Mouse (Mus musculus) embryonic facial prominence, embryonic 15.5 days (tissue): ENCODE results near the gene Orc6. TPM values are rescaled to one million over a fixed set of nuclear protein-coding genes. Genes with fewer than 3 reads are reported as not detected.

Experiments used
- ATAC-seq: fragments of 200-750 bp; cut with Nextera tagmentation; 2 replicates; pipeline ENCODE4 v1.8.0; 2017; ENCODE audit warnings: low read depth, moderate TSS enrichment; ENCODE audit not compliant: insufficient number of reproducible peaks, low FRiP score, low TSS enrichment
- H3K27ac ChIP-seq: fragments of 300-500 bp; sonication (generic); replicated peaks from 2 replicates; pipeline ENCODE4 v1.5.1; 2015; ENCODE audit warnings: mild to moderate bottlenecking, inconsistent platforms
- H3K27me3 ChIP-seq: fragments of 300-500 bp; sonication (generic); 2 replicates; pipeline ENCODE4 v1.6.1; 2015; ENCODE audit warnings: inconsistent platforms
- H3K36me3 ChIP-seq: fragments of 300-500 bp; sonication (generic); 2 replicates; pipeline ENCODE4 v1.6.1; 2015; ENCODE audit warnings: mild to moderate bottlenecking, inconsistent platforms
- H3K4me1 ChIP-seq: fragments of 300-500 bp; sonication (generic); 2 replicates; pipeline ENCODE4 v1.6.1; 2015; ENCODE audit warnings: inconsistent platforms
- H3K4me2 ChIP-seq: fragments of 300-500 bp; sonication (generic); replicated peaks from 2 replicates; pipeline ENCODE4 v1.6.1; 2015; ENCODE audit warnings: mild to moderate bottlenecking, inconsistent platforms
- H3K4me3 ChIP-seq: fragments of 300-500 bp; sonication (generic); replicated peaks from 2 replicates; pipeline ENCODE4 v1.5.1; 2015; ENCODE audit warnings: mild to moderate bottlenecking, inconsistent platforms
- H3K9ac ChIP-seq: fragments of 300-500 bp; sonication (generic); 2 replicates; pipeline ENCODE4 v1.6.1; 2015; ENCODE audit warnings: inconsistent platforms
- H3K9me3 ChIP-seq: fragments of 300-500 bp; sonication (generic); replicated peaks from 2 replicates; pipeline ENCODE4 v1.6.1; 2016; ENCODE audit warnings: inconsistent platforms
- WGBS: fragments of 180-500 bp; shearing (Covaris S2); methylation state at CpG from one replicate; pipeline ENCODE4 v1.1.7; 2015; 5-methylcytosine and 5-hydroxymethylcytosine counted together
- polyA plus RNA-seq: library from polyadenylated mRNA; unstranded; fragments of >200 nt; fragmentation: Nextera tagmentation; extraction: Ambion mirVana; gene quantifications from 2 replicates; pipeline ENCODE4 v1.2.1, GENCODE M21; 2015

Gene Orc6
- 85.7 and 89.4 TPM in 2 replicates for polyA plus RNA-seq

DNA sequence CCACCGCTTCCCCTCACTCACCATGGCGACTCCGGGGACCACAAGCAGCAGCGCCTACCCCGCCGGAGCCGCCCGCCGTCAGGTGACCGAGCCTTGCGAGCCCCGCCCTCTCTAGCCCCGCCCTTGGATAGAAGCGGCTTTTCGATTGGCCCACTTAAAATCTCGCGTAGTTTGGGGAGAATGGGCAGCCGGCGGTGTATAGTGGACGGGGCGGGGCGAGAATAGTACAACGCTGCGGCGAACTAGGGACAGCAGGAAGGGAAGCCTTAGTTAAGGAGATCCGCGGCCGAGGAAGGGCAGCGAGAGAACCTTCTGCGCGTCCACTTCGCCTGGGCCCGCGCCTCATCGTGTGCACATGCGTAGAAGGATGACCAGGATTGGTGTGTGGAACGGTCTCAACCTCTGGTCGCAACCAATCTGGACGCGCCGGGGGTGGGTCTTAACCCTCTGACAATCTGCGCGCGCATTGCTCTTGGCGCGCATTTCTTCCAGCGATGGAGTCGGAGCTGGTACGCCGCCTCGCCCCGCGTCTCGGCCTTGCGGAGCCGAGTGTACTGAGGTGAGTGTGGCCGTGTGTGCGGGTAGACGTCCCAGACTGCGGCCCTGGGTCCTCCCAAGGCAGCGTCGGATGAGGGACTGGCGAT, at the start of gene Orc6, which contains the start of gene Vps35:
Gene Orc6, plus strand, starts transcription at position 199 of the 644 bp plus-strand sequence.
Gene Vps35, minus strand, starts transcription at position 369 of the 644 bp plus-strand sequence.
- Histone ChIP-seq H3K27me3 (no peaks in the 10 kb centered on the region), H3K4me3 (peak within 1 kb of the TSS; percentile 99), H3K9ac (peak within 1 kb of the TSS; percentile 98), H3K27ac (peak within 1 kb of the TSS; percentile 98), H3K36me3 (peaks cover 12% of the 10 kb centered on the region), H3K4me1 (peaks cover 23% of the 10 kb centered on the region), H3K4me2 (peak within 1 kb of the TSS; percentile 75), H3K9me3 (no peaks in the 10 kb centered on the region)
- under 1% methylated on average over 63 of the region's 63 CpGs for WGBS
- peak; percentile 98 for ATAC-seq

DNA sequence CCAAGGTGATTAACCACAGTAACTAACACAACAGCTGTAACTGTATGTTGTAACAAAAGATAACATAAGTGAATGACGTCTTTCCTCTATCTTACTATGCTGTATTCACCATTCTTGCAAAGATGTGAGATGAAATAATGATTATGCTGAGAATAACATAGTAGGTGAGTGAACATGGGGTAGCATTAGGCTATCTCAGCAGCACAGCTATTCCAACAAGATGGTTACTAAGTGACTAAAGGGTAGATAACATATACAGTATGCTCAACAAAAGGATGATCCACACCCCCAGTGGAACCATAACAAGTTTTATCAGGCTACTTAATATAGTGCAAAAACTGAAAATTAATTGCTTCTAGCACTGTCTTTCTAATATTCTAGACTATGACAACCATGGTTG, 12.6 kb upstream of the Orc6 start:
- no peaks in the 10 kb centered on the region for H3K4me1 ChIP-seq
- no peak for ATAC-seq

DNA sequence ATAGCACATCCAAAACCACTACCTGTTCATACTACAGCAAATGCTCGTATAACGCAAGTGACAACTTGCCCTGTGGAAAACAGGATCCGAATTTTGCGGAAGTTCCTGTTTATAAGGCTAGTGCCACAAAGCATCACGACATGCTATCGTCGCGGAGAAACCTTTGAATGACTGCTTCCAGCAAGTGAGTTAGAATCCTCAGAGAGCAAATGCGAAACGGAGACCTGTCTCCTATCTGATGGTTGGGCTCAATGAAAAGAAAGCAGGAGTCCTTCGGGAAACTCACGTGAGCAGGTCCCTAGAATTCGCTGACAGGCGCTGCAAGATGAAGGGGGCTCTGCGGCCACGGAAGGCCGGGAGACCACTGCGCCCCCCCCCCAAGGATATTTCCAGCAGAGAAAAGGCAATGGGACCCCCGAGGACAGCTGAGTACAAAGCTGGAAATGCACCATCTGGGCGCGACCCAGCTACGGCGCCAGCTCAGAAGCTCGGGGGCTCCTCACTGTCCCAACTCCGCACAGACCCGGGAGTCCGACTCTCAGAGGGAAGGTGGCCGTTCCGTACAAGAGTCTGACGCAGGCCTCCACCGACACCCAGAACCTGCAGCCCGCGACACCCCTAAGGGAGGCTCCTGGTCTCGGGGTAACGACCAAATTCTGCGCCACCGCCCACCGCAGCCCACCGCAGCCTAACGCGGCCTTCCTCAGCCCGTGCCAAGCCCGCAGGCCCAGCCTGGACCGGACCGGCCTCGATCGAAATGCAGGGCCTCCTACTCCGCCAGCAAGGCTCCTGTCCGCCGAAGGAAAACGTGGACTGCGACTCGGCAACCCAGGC, 615 bp upstream of the Orc6 start:
- Histone ChIP-seq H3K27me3 (no peaks in the 10 kb centered on the region), H3K4me2 (peak overlapping the region; percentile 68), H3K9ac (peak overlapping the region; percentile 98), H3K4me1 (peaks cover 23% of the 10 kb centered on the region), H3K27ac (peak overlapping the region; percentile 98), H3K9me3 (no peaks in the 10 kb centered on the region), H3K36me3 (peaks cover 10% of the 10 kb centered on the region), H3K4me3 (peak overlapping the region; percentile 99)
- peak; percentile 31 for ATAC-seq
- under 1% methylated on average over 52 of the region's 53 CpGs for WGBS

More for the DNA sequence above, 12.6 kb upstream of the Orc6 start:
- no peak overlapping the region for H3K4me3 ChIP-seq
- H3K27me3 ChIP-seq = no peaks in the 10 kb centered on the region
- no peaks in the 10 kb centered on the region for H3K9me3 ChIP-seq
- no peak overlapping the region for H3K4me2 ChIP-seq
- 89% methylated on average over 1 of the region's 1 CpGs for whole genome bisulfite sequencing
- H3K9ac ChIP-seq = no peak overlapping the region
- H3K27ac ChIP-seq = no peak overlapping the region
- peaks cover 50% of the 10 kb centered on the region for H3K36me3 ChIP-seq

DNA sequence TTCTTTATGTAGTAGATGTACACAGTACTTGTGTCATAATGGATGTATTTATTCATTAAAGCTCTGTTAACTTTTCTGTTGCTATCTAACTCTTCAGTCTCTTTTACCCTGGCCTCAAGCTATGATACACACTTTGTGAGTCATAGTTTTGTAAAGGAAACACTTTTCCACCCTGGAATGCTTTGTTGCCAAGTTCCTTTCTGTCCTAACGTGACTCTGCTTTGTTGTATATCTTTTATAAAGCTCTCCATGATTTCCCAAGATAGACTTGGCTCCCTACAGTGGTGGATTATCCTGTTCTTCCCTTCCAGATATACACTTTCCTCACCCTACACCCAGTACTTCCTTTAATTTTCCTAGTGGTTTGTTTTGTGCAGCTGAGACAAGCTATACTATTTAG, 2.5 kb downstream of the Orc6 start:
- no peak overlapping the region for H3K27ac ChIP-seq
- no peaks in the 10 kb centered on the region for H3K27me3 ChIP-seq
- H3K9me3 ChIP-seq = no peaks in the 10 kb centered on the region
- ATAC-seq = no peak
- no peak overlapping the region for H3K4me3 ChIP-seq
- H3K36me3 ChIP-seq = peaks cover 35% of the 10 kb centered on the region
- H3K4me1 ChIP-seq = peaks cover 23% of the 10 kb centered on the region
- H3K9ac ChIP-seq = no peak overlapping the region
- no peak overlapping the region for H3K4me2 ChIP-seq
- 56% methylated on average over 1 of the region's 1 CpGs for WGBS

DNA sequence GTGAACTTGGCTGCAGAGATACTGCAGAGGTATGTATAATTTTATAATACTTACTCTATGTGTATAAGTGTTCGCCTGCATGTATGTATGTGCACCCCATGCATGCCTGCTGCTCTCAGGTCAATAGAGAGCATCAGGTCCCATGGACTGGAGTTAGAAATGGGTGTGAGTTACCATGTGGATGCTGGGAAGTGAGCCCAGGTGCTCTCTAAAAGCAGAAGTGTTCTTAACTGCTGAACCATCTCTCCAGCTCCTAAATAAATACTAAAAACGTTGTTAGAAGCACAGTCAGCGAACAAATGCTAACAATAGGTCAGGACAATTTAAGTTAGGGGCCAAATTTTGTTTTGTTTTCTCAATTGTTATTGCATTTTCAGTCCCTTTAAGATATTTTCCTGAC, 3.5 kb downstream of the Orc6 start:
- no peaks in the 10 kb centered on the region for H3K9me3 ChIP-seq
- WGBS = 93% methylated on average over 3 of the region's 3 CpGs
- peaks cover 18% of the 10 kb centered on the region for H3K4me1 ChIP-seq
- ATAC-seq = no peak
- no peaks in the 10 kb centered on the region for H3K27me3 ChIP-seq
- H3K9ac ChIP-seq = no peak overlapping the region
- no peak overlapping the region for H3K4me3 ChIP-seq
- no peak overlapping the region for H3K27ac ChIP-seq
- H3K4me2 ChIP-seq = no peak overlapping the region
- peaks cover 43% of the 10 kb centered on the region for H3K36me3 ChIP-seq

DNA sequence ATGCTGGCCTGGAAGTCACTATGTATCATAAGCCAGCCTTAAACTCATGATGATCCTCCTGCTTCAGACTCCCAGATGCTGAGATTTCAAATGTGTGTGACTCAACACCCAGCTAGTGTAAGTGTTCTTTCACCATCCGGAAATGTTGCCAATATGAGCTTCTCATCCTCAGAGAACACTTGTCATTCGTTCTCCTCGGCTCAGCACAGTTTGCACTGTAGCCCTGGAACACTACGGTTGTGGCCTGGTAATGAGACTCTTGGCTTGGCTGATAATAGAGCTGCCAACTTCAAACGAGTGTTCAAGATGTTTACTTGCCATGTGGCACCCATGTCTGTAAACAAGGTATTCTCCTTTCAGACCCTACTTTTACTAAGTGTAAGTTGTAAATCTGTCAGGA, 4.1 kb downstream of the Orc6 start:
- H3K27ac ChIP-seq = no peak overlapping the region
- peaks cover 49% of the 10 kb centered on the region for H3K36me3 ChIP-seq
- no peak for ATAC-seq
- H3K4me2 ChIP-seq = no peak overlapping the region
- H3K27me3 ChIP-seq = no peaks in the 10 kb centered on the region
- peaks cover 14% of the 10 kb centered on the region for H3K4me1 ChIP-seq
- whole genome bisulfite sequencing = 78% methylated on average over 5 of the region's 5 CpGs
- H3K9ac ChIP-seq = no peak overlapping the region
- H3K4me3 ChIP-seq = no peak overlapping the region
- H3K9me3 ChIP-seq = no peaks in the 10 kb centered on the region

DNA sequence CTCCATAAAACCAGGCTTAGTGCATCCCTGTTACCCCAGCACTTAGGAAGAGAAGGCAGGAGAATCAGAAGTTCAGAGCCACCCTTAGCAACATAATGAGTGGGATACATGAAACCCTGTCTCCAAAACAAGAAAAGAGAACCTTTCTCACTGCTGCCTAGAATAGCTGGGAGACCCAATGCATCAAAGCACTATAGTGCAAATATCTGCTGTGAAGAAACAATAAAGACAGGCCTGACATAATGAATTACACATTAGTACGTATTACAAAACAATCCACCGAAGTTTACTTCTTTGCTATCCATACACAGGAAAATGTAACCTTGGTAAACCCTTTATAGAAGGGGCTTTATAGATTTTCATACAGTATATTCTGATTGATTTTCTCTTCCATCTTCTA, 9.1 kb downstream of the Orc6 start:
- no peaks in the 10 kb centered on the region for H3K27me3 ChIP-seq
- no peak overlapping the region for H3K9ac ChIP-seq
- no peak overlapping the region for H3K4me2 ChIP-seq
- H3K27ac ChIP-seq = no peak overlapping the region
- no peaks in the 10 kb centered on the region for H3K9me3 ChIP-seq
- no peaks in the 10 kb centered on the region for H3K4me1 ChIP-seq
- no peak for ATAC-seq
- 90% methylated on average over 2 of the region's 2 CpGs for WGBS
- peaks cover 47% of the 10 kb centered on the region for H3K36me3 ChIP-seq
- H3K4me3 ChIP-seq = no peak overlapping the region

DNA sequence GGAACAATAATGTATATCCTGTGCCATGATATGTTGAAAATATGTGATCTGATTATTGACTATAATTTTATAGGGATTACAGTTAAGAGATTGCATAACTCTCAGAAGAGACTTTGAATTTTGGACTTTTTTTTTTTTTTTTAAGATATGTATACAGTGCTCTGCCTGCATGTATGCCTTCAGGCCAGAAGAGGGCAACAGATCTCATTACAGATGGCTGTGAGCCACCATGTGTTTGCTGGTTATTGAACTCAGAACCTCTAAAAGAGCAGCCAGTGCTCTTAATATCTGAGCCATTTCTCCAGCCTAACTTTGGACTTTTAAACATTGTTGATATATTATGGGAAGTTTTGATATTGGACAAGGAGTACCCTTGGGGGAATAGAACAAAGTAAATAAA, 12.3 kb downstream of the Orc6 start:
- Histone ChIP-seq H3K4me1 (no peaks in the 10 kb centered on the region), H3K4me2 (no peak overlapping the region), H3K36me3 (peaks cover 22% of the 10 kb centered on the region), H3K9ac (no peak overlapping the region), H3K4me3 (no peak overlapping the region), H3K27me3 (no peaks in the 10 kb centered on the region), H3K27ac (no peak overlapping the region), H3K9me3 (no peaks in the 10 kb centered on the region)
- no peak for ATAC-seq

DNA sequence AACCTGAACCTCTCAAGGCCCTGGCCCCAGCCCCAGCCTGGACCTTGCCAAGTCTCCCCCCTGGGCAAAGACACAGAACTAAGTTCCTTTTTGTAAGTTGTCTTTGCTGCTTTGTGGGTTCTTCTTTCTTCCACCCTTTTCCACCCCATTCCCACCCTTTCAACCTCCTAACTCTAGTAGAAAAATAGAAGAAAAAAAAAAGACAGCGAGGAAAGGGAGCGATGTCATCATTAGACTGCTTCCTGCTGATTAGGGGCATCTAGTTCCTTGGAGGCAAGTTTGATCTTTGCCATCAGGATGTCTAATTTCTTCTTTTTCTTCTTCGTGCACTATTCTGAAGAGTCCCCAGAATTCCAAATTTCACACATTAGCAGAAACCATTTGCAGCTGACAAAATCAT, 13.6 kb downstream of the Orc6 start:
- Histone ChIP-seq H3K4me2 (no peak overlapping the region), H3K4me1 (no peaks in the 10 kb centered on the region), H3K9ac (no peak overlapping the region), H3K27me3 (no peaks in the 10 kb centered on the region), H3K4me3 (no peak overlapping the region), H3K36me3 (peaks cover 11% of the 10 kb centered on the region), H3K27ac (no peak overlapping the region), H3K9me3 (no peaks in the 10 kb centered on the region)
- ATAC-seq = no peak
- WGBS = 67% methylated on average over 3 of the region's 3 CpGs

DNA sequence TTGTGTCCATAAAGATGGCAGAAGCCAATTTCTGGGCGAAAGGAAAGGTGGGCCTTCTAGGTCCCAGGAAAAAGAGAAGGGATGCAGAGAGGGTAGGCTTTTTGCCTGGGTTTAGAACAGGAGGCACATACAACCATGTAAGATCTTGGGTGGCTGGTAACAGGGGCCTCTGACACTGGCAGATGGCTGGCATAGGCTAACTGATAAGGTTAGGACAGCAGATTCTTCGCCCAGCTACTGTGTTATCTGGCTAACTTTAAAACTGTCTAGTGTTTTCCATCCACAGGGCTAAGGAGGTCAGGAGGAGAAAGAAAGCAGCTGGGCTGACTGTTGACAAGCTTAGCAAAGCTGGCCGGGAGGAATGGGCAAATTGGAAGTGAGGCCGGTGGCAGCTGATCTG, 19.1 kb downstream of the Orc6 start:
- no peak overlapping the region for H3K4me3 ChIP-seq
- no peaks in the 10 kb centered on the region for H3K36me3 ChIP-seq
- no peaks in the 10 kb centered on the region for H3K4me1 ChIP-seq
- 90% methylated on average over 4 of the region's 4 CpGs for WGBS
- no peak overlapping the region for H3K4me2 ChIP-seq
- H3K27ac ChIP-seq = no peak overlapping the region
- no peaks in the 10 kb centered on the region for H3K27me3 ChIP-seq
- no peak for ATAC-seq
- H3K9me3 ChIP-seq = no peaks in the 10 kb centered on the region
- H3K9ac ChIP-seq = no peak overlapping the region

DNA sequence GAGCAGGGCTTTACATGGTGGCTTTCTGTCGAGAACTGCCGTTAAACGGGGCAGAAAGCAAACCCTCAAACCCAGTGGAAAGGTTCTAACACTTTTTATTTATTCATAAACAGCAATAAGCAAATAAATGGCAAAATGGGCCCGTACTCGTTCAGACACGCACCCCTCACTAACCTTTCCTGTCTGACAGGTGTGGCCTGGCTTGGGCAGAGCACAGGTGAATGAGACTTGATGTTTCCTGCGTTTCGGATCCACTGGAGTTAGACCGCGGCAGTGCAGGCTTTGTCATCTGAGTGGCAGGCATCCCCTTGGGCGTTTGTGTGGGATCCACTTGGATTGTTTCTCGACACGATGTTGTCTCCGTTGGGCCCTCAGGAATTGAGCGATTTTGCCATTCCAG, 22.5 kb downstream of the Orc6 start:
- Histone ChIP-seq H3K4me3 (no peak overlapping the region), H3K4me1 (no peaks in the 10 kb centered on the region), H3K9ac (no peak overlapping the region), H3K27me3 (no peaks in the 10 kb centered on the region), H3K9me3 (no peaks in the 10 kb centered on the region), H3K27ac (no peak overlapping the region), H3K36me3 (no peaks in the 10 kb centered on the region), H3K4me2 (no peak overlapping the region)
- 72% methylated on average over 15 of the region's 15 CpGs for WGBS
- no peak for ATAC-seq
